Mouse (Mus musculus): ENCODE data around the gene Tpt1.
"Not testable (repeated sequence)": the region's sequence is repeated elsewhere in the genome, so short reads cannot be mapped to it uniquely, and the experiment has no call there.

Gene Tpt1

GRCm38 (mm10) chr14:75844867-75845697, at the start of gene Tpt1:
Gene Tpt1, plus strand, starts transcription at chr14:75845093.
- DNase-seq (ENCODE audit: low spot score in 2 of 2) = peak; percentile 98 to 99

GRCm38 (mm10) chr14:75795918-75796317, 49.0 kb upstream of the Tpt1 start:
- DNase-seq (ENCODE audit: low spot score in 2 of 2) = no peak

- DNase-seq (ENCODE audit: low spot score in 2 of 2) = no peak
Measured at GRCm38 (mm10) chr14:75797769-75798386, 47.0 kb upstream of the Tpt1 start.

- DNase-seq (ENCODE audit: low spot score in 2 of 2) = no peak
Measured at GRCm38 (mm10) chr14:75807800-75808199, 37.1 kb upstream of the Tpt1 start.

- no peak for DNase-seq (ENCODE audit: low spot score in 2 of 2)
Measured at GRCm38 (mm10) chr14:75809931-75810330, 35.0 kb upstream of the Tpt1 start.

GRCm38 (mm10) chr14:75818528-75818927, 26.4 kb upstream of the Tpt1 start:
- DNase-seq (ENCODE audit: low spot score in 2 of 2) = no peak

GRCm38 (mm10) chr14:75819341-75819740, 25.6 kb upstream of the Tpt1 start:
- DNase-seq (ENCODE audit: low spot score in 2 of 2) = no peak

GRCm38 (mm10) chr14:75820007-75820406, 24.9 kb upstream of the Tpt1 start:
- DNase-seq (ENCODE audit: low spot score in 2 of 2) = no peak

GRCm38 (mm10) chr14:75826851-75827410, 18.0 kb upstream of the Tpt1 start:
- DNase-seq (ENCODE audit: low spot score in 2 of 2) = no peak

GRCm38 (mm10) chr14:75828221-75828620, 16.7 kb upstream of the Tpt1 start:
- no peak for DNase-seq (ENCODE audit: low spot score in 2 of 2)

- DNase-seq (ENCODE audit: low spot score in 2 of 2) = peak; percentile 63 to 78
Measured at GRCm38 (mm10) chr14:75828866-75829806, 15.8 kb upstream of the Tpt1 start.

- DNase-seq (ENCODE audit: low spot score in 2 of 2) = not testable (repeated sequence)
Measured at GRCm38 (mm10) chr14:75829817-75830216, 15.1 kb upstream of the Tpt1 start.

GRCm38 (mm10) chr14:75832031-75832430, 12.9 kb upstream of the Tpt1 start:
- DNase-seq (ENCODE audit: low spot score in 2 of 2) = no peak

- no peak for DNase-seq (ENCODE audit: low spot score in 2 of 2)
Measured at GRCm38 (mm10) chr14:75832982-75833381, 11.9 kb upstream of the Tpt1 start.

- DNase-seq (ENCODE audit: low spot score in 2 of 2) = no peak
Measured at GRCm38 (mm10) chr14:75833546-75834250, 11.2 kb upstream of the Tpt1 start.

GRCm38 (mm10) chr14:75834251-75834738, 10.6 kb upstream of the Tpt1 start:
- DNase-seq (ENCODE audit: low spot score in 2 of 2) = peak in 1 of 2 experiments; percentile 16

GRCm38 (mm10) chr14:75834739-75835381, 10.0 kb upstream of the Tpt1 start:
- peak; percentile 39 to 47 for DNase-seq (ENCODE audit: low spot score in 2 of 2)

- DNase-seq (ENCODE audit: low spot score in 2 of 2) = no peak
Measured at GRCm38 (mm10) chr14:75836579-75836978, 8.3 kb upstream of the Tpt1 start.

- DNase-seq (ENCODE audit: low spot score in 2 of 2) = peak in 1 of 2 experiments; percentile 37
Measured at GRCm38 (mm10) chr14:75837048-75837916, 7.6 kb upstream of the Tpt1 start.

Data from spleen, postnatal 14 days (tissue).